Mouse (Mus musculus): ENCODE measurements around the gene Cacna1b.

The Cacna1b gene

DNA sequence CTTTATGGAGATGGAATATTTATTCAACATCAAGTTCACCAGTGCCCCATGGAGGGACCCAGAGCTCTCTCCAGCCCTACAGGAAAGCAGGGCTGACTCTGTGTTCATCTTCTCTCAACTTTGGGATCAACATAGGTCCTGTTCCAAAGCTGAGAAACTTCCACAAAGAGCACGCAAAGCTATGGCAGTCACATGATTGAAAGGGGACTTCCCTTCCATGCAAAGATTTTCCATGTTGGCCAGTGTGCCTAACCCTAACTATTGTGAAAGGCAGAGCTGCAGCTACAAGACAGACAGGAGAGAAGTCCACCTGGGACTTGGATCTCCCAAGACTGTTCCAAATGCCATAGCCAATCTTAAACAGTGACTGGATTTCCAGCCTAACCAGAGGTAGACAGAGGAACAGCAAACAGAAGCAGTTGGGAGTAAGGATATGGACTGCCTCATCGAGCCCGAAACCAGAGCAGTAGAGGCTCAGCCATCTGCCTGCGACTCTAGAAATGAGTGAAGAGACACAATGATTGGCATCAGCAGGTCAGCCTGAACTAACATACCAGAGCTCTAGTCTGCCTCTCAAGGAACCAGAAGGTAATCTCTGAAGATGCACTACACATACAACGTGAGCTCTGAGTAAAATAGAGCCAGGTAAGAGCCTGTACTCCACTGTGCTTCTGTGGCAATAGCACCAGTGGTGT is 116.4 kb downstream of the Cacna1b start:
- no peak for DNase-seq (ENCODE audit: low spot score)

DNA sequence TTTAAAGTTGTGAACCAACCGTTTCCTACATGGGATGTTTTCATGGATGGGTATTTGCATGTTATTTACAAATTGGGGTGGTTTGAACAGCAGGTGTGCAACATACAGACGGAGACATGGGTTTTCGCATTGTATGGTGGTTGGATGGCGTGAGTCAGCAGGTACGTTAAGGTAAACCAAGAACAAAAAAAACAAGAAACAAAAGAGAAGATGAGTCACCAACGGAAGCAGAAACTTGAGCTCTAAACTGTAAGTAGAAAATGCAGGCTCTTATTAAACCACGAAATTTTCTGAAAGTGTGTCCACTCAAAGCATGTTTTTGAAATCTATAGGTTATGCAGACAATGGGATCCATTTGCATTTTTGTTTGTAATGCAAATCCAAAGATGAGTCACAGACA is 120.1 kb downstream of the Cacna1b start:
- DNase-seq (ENCODE audit: low spot score): no peak

DNA sequence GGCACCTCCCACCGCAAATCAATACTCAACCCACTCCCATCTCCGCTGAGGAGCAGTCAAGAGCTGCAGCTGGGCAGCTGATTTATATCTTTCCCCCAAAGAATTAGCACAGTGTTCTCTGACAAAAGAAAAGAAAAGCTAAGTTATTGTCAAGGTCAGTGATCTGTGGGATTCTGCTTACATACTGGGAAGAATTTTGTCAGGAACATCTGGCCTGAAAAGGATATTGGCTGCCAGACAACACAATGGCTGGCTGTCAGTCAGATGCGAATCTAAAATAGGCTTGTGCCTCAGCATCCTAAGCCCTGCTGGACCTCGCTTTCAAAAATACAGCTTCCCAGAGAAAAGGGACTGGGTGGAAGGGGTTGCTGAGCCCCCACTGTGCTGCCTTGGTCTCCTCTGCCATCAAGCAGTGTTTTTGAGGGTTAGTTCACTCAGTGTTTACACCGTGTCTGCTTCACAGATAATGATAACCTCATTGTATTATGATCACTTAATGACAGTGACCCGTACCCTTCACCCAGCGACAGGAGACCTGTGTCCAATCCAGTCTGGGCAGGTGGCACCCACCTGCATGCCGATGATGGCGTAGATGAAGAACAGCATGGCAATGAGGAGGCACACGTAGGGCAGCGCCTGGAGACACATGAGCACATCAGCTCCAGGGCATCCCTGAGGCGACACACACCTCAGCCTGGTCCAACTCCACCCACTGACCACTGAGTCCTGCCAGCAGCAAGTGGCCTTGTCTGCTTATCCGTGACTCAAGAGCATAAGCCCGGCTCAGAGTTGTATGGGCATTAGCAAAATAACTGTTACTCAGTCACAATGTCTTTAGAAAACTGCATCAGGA is 124.6 kb downstream of the Cacna1b start:
- no peak for DNase-seq (ENCODE audit: low spot score)

DNA sequence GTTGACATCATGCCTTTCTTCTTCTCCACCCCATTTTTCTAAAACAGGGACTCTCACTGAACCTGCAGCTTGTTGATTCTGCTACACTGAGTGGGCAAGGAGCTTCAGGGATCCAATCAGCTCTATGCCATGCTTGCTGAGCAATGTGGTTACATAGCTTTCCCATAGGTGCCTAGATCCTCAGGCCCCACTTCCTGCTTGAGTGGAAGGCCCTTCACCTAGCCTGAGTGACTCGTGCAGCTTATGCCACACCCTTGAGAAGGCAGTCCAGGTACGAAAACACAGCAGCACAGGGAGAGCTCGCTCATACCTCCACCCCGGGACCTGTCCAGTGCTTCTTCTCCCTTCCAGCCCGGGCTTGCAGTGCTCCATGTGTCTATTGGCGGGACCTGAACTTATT is 129.3 kb downstream of the Cacna1b start:
- DNase-seq (ENCODE audit: low spot score): no peak

DNA sequence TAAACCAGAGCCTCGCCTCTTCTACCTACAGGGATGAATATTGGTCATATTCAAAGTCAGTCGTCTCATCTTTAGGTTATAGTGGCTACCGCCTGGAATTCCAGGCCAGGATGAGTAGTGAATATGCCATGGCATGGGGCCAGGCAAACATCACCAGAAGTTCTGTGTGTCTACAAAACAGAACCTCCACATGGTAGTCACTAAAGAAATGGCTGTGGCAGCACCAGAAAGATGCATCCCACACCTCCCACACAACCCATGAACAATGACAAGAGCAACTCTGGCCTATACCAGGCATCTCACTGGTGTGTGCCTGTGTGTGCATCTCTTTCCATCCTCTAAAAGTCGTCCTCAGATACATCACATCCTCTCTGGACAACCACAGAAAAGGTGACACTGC is 145.8 kb downstream of the Cacna1b start:
- DNase-seq (ENCODE audit: low spot score): no peak

DNA sequence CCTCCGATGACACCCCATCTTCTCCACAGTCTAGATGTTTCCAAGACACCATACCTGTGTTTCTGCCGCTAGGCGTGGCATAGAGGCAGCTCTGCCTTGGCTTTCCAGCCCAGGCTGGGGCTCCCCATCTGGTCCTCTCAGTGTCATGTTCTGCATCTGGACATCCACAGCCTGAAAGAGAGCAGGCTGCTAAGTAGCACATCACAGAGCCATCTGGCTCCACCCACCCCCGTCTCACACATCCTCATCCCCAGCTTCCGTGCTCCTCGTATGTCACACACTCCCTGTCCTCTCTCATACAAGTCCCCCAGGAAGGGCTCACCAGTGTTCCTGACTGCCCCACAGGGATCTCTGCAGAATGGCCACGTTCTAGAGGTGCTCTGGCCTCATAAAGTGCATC is 153.2 kb downstream of the Cacna1b start:
- no peak for DNase-seq (ENCODE audit: low spot score)

DNA sequence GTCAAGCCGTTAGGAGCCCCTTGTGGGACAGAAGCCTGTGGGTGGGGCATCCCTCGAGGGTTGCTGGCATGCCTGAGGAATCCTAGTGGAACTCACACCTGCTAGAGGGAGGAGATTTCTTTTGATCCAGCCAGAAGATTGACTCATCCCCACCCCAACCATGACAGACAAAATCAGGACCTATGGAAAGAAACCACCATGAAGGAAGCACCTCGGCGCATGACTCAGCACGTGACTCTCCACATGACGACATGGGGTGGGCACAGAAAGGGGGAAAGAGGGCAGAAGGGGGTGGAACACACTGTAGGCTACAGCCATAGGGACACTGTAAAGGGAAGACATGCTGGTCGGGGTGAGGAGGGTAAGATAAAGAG is 154.2 kb downstream of the Cacna1b start:
- no peak for DNase-seq (ENCODE audit: low spot score)

DNA sequence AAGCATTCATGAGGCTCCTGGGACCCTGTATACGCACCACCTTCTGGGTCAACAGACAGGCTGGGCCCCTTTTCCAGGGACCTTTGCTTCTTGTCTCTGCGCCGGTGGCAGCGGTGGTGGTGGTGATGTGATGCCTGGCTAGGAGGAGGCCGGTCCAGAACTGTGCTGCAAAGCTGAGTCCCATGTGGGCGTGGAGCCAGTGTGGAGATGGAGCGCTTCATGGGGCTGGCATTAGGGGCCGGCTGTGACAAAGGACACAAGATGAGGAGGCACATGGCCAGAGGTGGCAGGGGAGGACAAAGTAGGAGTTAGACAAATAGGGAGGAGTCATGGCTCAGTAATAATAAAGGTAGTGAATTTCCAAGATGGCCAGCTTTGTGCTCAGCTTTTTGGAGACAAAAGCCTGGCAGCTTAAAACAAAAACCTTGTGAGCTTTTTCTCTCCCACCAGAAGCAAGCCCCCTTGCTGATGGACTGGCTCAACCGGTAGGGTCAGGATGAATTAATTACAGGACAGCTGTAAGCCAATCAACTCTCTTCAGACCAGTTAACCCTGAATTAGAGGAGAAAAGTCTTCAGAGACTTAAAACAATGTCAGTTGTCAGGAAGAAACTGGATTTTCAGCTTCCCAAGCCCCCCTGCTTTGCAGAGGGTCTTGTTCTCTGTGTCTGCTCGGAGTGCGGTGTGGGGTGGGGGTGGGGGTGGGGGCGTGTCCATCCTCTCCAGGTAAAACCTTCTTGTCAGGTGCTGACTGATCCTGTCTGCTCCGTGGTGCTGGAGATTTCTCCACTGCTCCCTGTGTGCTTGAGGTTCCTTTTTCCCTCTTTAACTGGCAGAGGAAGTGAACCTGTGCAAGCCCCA is 154.8 kb downstream of the Cacna1b start:
- no peak for DNase-seq (ENCODE audit: low spot score)

DNA sequence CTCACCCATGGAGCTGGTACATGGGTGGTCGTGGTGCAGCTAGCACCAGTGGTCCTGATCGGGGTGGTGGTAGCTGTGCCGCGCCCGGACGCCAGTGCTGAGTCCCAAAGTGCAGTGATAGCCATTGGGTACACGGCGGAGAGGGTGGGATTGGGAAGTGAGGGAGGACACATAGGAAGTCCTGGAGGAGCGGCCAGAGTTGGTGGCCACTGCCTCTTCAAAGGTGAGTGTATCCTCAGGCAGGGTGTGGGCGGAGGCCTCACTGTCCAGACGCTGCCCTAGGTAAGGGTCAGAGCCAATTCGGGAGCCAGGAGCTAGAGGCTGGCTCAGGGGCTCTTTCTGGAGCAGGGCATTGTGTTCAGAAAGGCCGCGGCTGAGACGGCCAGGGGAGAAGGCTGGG is 156.4 kb downstream of the Cacna1b start:
- no peak for DNase-seq (ENCODE audit: low spot score)

DNA sequence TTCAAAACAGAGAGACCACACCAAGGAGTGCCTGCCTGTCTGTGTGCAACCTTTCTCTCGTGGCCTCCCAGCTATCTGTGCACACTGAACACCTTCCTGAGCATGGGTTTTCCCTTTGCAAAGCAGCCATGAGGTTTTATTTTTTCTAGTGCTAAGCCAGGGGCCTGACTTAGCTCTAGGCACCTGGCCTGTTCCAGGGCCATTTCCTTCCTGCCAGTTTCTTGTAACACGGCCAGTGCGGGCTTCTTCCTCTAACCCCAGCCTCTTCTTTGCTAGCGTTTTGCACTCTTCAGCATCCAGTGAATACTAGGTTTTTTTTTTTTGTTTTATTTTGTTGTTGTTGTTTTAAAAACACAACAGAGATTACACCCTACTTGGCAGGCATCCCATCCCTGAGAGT is 157.9 kb downstream of the Cacna1b start:
- no peak for DNase-seq (ENCODE audit: low spot score)

DNA sequence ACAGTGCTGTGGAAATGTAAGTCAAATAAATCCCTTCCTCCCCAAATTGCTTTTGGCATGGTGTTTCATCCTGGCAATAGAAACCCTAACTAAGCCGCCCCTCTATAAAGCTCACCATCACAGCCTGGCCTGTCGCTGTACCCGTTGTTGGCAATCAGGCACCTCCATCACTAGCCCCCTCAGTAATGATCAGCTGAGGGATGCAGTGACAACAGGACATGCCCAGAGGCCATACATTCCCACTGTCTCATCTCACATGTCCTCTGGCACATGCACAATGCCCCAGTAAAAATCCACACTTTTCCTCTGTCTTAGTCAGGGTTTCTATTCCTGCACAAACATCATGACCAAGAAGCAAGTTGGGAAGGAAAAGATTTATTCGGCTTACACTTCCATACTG is 173.5 kb downstream of the Cacna1b start:
- no peak for DNase-seq (ENCODE audit: low spot score)

DNA sequence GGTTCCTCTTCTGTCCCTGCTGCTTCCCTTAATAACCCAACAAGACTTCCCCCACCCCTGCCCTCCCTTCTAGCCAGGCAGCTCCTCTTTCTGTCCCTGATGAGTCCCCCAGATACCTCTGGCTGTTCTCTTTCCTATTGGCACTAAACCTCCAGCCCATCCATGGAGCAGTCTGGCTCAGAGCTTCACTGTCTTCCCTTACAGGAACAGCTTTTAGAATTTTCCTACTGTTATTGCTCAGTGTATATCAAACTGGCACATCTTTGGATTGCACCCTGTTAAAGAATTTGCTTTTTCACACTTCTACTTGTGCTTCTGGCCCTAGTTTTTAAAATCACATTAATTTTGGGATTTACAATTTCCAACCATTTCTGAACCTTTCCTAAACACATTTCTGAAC is 175.0 kb downstream of the Cacna1b start:
- DNase-seq (ENCODE audit: low spot score): no peak

DNA sequence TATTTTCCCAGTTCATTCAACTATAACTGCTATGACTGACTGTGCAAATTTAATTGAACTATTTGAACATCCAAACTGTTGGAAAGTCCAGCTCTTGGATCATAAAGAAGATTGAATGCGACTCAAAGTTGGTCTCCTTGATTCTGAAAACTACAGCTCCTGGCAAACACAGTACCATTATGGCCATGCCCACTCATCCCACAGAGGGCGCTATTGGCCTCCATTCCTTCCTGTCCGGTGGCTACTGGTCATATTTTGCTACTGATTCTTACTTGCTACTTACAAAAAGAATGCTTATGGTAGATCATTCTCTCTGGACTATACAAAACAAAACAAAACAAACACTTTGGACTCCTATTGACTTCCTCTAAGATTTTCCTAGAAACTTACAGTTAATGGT is 188.3 kb downstream of the Cacna1b start:
- DNase-seq (ENCODE audit: low spot score): peak; percentile 50

DNA sequence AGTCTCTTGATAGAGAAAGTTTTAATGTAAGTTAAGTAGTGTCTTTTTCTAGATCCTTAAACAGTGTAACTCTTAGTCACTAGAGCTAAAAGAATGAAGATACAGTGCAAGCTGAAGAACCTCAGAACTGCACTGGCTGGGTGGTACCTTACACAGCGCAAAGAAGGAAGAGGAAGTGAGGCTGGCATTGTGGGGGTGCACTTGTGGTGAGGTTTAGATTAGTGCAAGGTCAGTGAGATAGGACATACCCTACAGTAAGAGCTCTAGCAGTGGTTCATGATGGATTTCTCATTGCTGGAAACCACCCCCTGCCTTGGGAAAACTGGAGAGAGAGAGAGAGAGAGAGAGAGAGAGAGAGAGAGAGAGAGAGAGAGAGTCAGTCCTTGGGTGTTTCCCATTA is 192.0 kb downstream of the Cacna1b start:
- DNase-seq (ENCODE audit: low spot score): no peak

DNA sequence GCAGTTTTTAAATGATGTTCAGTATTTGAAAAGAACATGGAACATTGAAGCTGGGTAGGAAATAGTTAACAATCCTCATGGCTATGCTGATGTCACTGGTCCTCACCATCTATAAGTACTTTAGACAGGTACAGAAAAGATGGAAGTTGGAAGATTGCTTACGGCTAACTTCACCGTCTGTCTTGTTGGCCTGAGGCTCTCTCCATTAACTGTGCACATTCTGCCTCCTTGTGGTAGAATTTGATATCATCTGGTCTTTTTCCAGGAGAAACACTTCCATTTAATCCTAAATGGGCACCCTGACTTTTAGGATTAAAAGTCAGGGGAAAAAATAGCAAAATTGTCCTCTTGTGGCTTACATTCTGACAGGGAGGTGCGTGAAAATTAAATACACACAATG is 194.4 kb downstream of the Cacna1b start:
- DNase-seq (ENCODE audit: low spot score): no peak

DNA sequence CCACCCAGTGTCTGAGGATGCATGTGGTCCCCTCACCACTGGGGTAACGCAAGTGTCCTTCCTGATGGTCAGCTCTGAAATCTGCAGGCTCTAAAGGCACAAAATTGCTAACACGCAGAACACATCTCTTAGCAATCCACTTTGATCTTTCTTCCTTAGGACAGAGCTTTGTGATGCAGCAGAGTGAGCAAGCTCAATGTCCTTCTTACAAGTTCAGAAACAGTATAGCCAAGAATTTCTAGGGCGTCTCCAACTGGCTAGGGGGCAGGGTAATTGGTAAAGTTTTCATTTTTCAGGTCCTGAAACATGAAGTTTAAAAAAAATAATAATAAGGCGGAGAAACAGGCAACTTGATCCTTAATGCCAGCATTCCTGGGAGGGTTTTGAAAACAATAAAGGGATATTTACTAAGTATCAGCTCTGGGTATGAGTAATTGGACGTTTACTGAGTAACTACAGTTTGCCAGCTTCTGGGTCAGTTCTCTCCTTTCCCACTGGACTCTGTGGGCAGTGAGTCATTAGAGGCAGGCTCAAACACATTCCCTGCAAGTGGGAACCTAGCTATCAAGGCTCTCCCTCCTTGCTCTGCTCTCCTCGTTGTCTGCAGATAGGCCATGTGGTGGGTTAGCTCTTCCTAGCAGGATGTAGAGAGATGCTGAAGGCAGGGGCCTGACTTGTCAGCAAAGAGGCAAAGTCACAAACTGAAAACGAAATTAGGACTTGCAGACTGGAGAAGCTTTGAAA is 200.2 kb downstream of the Cacna1b start:
- no peak for DNase-seq (ENCODE audit: low spot score)

DNA sequence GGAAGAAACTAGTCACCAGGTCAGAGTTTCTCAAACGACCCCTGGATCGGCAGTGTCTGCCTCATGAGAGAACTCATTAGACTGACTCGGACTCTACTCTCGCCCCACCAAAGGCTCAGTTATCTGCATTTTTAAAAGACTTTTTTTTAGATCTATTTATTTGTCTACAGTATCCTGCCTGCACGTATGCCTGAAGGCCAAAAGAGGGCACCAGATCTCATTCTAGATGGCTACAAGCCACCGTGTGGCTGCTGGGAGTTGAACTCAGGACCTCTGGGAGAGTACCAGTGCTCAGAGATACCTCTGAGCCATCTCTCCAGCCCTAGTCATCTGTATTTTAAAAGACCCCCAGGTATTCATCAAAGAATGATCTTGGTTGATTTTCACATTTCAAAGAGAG is 201.0 kb downstream of the Cacna1b start:
- DNase-seq (ENCODE audit: low spot score): no peak

DNA sequence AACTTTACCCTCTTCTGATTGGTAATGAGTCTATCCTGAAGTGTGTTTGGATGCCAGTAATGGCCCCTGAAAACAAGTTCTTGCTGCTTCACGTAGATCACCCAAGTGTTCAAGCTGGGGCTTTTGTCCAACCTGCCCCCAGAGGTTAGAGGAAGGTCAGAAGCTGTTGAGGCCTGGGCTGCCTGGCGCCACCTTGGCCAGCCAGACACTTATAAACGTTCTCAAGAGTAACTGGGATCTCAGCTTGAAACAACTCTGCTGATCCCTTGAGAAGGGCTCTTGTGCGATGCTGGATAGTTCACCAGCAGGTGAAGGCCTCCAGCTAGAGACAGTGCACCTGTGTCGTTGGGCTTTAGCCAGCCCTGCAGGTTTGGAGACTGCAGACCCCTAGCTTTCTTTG is 202.8 kb downstream of the Cacna1b start:
- DNase-seq (ENCODE audit: low spot score): no peak

DNA sequence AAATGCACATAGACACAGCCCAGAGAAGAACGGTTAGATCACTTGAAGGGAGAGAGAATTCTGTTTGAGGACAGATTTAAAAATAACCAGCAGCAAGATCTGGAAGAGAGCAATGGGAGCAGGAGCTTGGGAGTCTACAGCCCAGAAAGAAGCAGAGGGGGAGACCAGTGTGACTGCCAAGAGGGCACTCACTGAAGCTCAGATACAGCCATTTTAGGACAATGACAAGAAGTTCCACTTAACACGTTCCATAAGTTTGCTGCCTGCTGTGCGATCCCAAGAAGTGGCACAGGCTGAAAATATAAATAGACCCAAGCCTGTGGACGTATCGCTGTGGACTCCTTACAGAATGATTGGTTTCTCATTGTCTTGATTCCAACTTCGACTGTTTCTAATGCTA is 206.6 kb downstream of the Cacna1b start:
- no peak for DNase-seq (ENCODE audit: low spot score)

DNA sequence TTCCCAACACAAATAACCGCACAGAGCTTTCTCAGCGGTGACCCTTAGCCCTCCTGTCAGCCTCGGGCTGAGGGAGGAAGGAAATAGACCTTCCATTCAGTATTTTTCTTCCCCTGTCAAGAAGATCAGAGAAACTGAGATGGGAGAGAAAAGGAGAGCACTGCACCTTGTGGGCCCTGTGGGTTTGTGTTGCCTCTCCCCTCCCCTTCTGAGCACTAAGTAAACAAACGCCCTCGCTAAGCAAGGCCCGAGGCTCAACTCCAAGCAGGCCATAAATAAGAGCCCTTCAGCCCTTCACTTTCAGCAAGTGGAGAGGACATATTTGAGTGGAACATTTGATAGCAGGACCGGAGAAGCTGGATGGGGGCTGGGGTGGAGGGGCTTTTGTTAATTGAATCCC is 209.0 kb downstream of the Cacna1b start:
- no peak for DNase-seq (ENCODE audit: low spot score)
